Mouse (Mus musculus): Measurements from ENCODE around the gene Gm38392. TPM values are rescaled to one million over a fixed set of nuclear protein-coding genes. Genes with fewer than 3 reads are reported as not detected.

Gene Gm38392
- polyA plus RNA-seq, 1 experiment from 2014 or later = 0.16 TPM

GRCm38 (mm10) chr3:88232301-88232702 is 54.7 kb downstream of the Gm38392 start:
- H3K4me1 ChIP-seq (replicated peaks) = peaks cover 87% of the 10 kb centered on the region

GRCm38 (mm10) chr3:88231061-88231641 is 55.9 kb downstream of the Gm38392 start:
- peak overlapping the region; percentile 9; the same call in 1 of the 2 replicates for H3K4me2 ChIP-seq (replicated peaks)
- WGBS = 29% methylated on average over 1 of the region's 1 CpGs
- ATAC-seq = peak; percentile 77
- H3K27me3 ChIP-seq = peaks cover 38% of the 10 kb centered on the region
- H3K9me3 ChIP-seq = no peaks in the 10 kb centered on the region
- peak overlapping the region; percentile 96 for H3K27ac ChIP-seq
- peaks cover 39% of the 10 kb centered on the region for H3K36me3 ChIP-seq
- no peak overlapping the region for H3K4me3 ChIP-seq (replicated peaks)
- peaks cover 87% of the 10 kb centered on the region for H3K4me1 ChIP-seq (replicated peaks)
- H3K9ac ChIP-seq (replicated peaks) = peak overlapping the region; percentile 45; the same call in 1 of the 2 replicates

More at GRCm38 (mm10) chr3:88232301-88232702, 54.7 kb downstream of the Gm38392 start:
- Histone ChIP-seq H3K9me3 (no peaks in the 10 kb centered on the region), H3K27ac (peak overlapping the region; percentile 96), H3K4me2 (replicated peaks) (no peak overlapping the region), H3K4me3 (replicated peaks) (no peak overlapping the region), H3K36me3 (peaks cover 32% of the 10 kb centered on the region), H3K27me3 (peaks cover 38% of the 10 kb centered on the region), H3K9ac (replicated peaks) (no peak overlapping the region; the same call in 1 of the 2 replicates)
- WGBS = 29% methylated on average over 7 of the region's 7 CpGs
- peak; percentile 61 for ATAC-seq

GRCm38 (mm10) chr3:88230262-88231047 is 56.6 kb downstream of the Gm38392 start:
- no peak overlapping the region; the same call in 1 of the 2 replicates for H3K9ac ChIP-seq (replicated peaks)
- WGBS = 37% methylated on average over 17 of the region's 17 CpGs
- H3K36me3 ChIP-seq = peaks cover 46% of the 10 kb centered on the region
- no peak overlapping the region for H3K4me3 ChIP-seq (replicated peaks)
- peak overlapping the region; percentile 96 for H3K27ac ChIP-seq
- H3K27me3 ChIP-seq = peaks cover 35% of the 10 kb centered on the region
- H3K4me1 ChIP-seq (replicated peaks) = peaks cover 87% of the 10 kb centered on the region
- no peaks in the 10 kb centered on the region for H3K9me3 ChIP-seq
- peak; percentile 8 for ATAC-seq
- H3K4me2 ChIP-seq (replicated peaks) = 0 out of 2 replicates have a peak overlapping the region, but pooled peaks have one; percentile 9

- Histone ChIP-seq H3K4me1 (replicated peaks) (peaks cover 95% of the 10 kb centered on the region), H3K36me3 (peaks cover 54% of the 10 kb centered on the region)
- no peak for ATAC-seq
These were observed 57.5 kb downstream of the Gm38392 start for GRCm38 (mm10) chr3:88229526-88229925.

GRCm38 (mm10) chr3:88228906-88229305 is 58.1 kb downstream of the Gm38392 start:
- no peak for ATAC-seq
- Histone ChIP-seq H3K9me3 (no peaks in the 10 kb centered on the region), H3K27me3 (peaks cover 34% of the 10 kb centered on the region), H3K4me1 (replicated peaks) (peaks cover 98% of the 10 kb centered on the region), H3K9ac (replicated peaks) (peak overlapping the region; percentile 34; the same call in 1 of the 2 replicates), H3K27ac (peak overlapping the region; percentile 96), H3K36me3 (peaks cover 60% of the 10 kb centered on the region), H3K4me3 (replicated peaks) (no peak overlapping the region), H3K4me2 (replicated peaks) (no peak overlapping the region)
- WGBS = 41% methylated on average over 4 of the region's 4 CpGs

More at GRCm38 (mm10) chr3:88229526-88229925, 57.5 kb downstream of the Gm38392 start:
- no peak overlapping the region for H3K4me3 ChIP-seq (replicated peaks)
- no peaks in the 10 kb centered on the region for H3K9me3 ChIP-seq
- WGBS = 79% methylated on average over 6 of the region's 6 CpGs
- H3K27me3 ChIP-seq = peaks cover 34% of the 10 kb centered on the region
- H3K9ac ChIP-seq (replicated peaks) = no peak overlapping the region
- peak overlapping the region; percentile 96 for H3K27ac ChIP-seq
- no peak overlapping the region for H3K4me2 ChIP-seq (replicated peaks)

GRCm38 (mm10) chr3:88227976-88228375 is 59.0 kb downstream of the Gm38392 start:
- no peak overlapping the region for H3K4me3 ChIP-seq (replicated peaks)
- H3K4me1 ChIP-seq (replicated peaks) = peaks cover 98% of the 10 kb centered on the region
- WGBS = 37% methylated on average over 6 of the region's 6 CpGs
- H3K27me3 ChIP-seq = peaks cover 35% of the 10 kb centered on the region
- H3K9me3 ChIP-seq = no peaks in the 10 kb centered on the region
- ATAC-seq = peak; percentile 35
- H3K27ac ChIP-seq = peak overlapping the region; percentile 96
- H3K9ac ChIP-seq (replicated peaks) = 0 out of 2 replicates have a peak overlapping the region, but pooled peaks have one; percentile 25
- no peak overlapping the region for H3K4me2 ChIP-seq (replicated peaks)
- peaks cover 70% of the 10 kb centered on the region for H3K36me3 ChIP-seq

- peaks cover 98% of the 10 kb centered on the region for H3K4me1 ChIP-seq (replicated peaks)
These were observed 59.8 kb downstream of the Gm38392 start for GRCm38 (mm10) chr3:88227260-88227659.

GRCm38 (mm10) chr3:88226101-88226845 is 60.7 kb downstream of the Gm38392 start:
- Histone ChIP-seq H3K36me3 (peaks cover 72% of the 10 kb centered on the region), H3K9ac (replicated peaks) (no peak overlapping the region; the same call in 1 of the 2 replicates), H3K9me3 (no peaks in the 10 kb centered on the region), H3K4me1 (replicated peaks) (peaks cover 98% of the 10 kb centered on the region), H3K4me2 (replicated peaks) (no peak overlapping the region), H3K27me3 (peaks cover 41% of the 10 kb centered on the region), H3K27ac (peak overlapping the region; percentile 96), H3K4me3 (replicated peaks) (no peak overlapping the region)
- no peak for ATAC-seq
- 62% methylated on average over 10 of the region's 10 CpGs for WGBS

More at GRCm38 (mm10) chr3:88227260-88227659, 59.8 kb downstream of the Gm38392 start:
- peaks cover 72% of the 10 kb centered on the region for H3K36me3 ChIP-seq
- no peak for ATAC-seq
- H3K9me3 ChIP-seq = no peaks in the 10 kb centered on the region
- H3K4me3 ChIP-seq (replicated peaks) = no peak overlapping the region
- H3K9ac ChIP-seq (replicated peaks) = no peak overlapping the region
- peaks cover 35% of the 10 kb centered on the region for H3K27me3 ChIP-seq
- WGBS = 55% methylated on average over 4 of the region's 4 CpGs
- peak overlapping the region; percentile 96 for H3K27ac ChIP-seq
- no peak overlapping the region for H3K4me2 ChIP-seq (replicated peaks)

GRCm38 (mm10) chr3:88224929-88225328 is 62.1 kb downstream of the Gm38392 start:
- Histone ChIP-seq H3K27me3 (peaks cover 49% of the 10 kb centered on the region), H3K9ac (replicated peaks) (no peak overlapping the region; the same call in 1 of the 2 replicates), H3K4me1 (replicated peaks) (peaks cover 98% of the 10 kb centered on the region), H3K36me3 (peaks cover 71% of the 10 kb centered on the region), H3K9me3 (no peaks in the 10 kb centered on the region), H3K4me3 (replicated peaks) (no peak overlapping the region), H3K4me2 (replicated peaks) (0 out of 2 replicates have a peak overlapping the region, but pooled peaks have one; percentile 1), H3K27ac (peak overlapping the region; percentile 96)
- ATAC-seq = no peak
- WGBS = 53% methylated on average over 2 of the region's 2 CpGs

GRCm38 (mm10) chr3:88222446-88222845 is 64.6 kb downstream of the Gm38392 start:
- Histone ChIP-seq H3K9me3 (no peaks in the 10 kb centered on the region), H3K9ac (replicated peaks) (no peak overlapping the region; the same call in 1 of the 2 replicates), H3K4me1 (replicated peaks) (peaks cover 95% of the 10 kb centered on the region), H3K4me3 (replicated peaks) (no peak overlapping the region), H3K27ac (peak overlapping the region; percentile 96), H3K36me3 (peaks cover 53% of the 10 kb centered on the region), H3K27me3 (peaks cover 60% of the 10 kb centered on the region), H3K4me2 (replicated peaks) (peak overlapping the region; percentile 23; the same call in 1 of the 2 replicates)
- peak; percentile 3; the same call in 1 of the 2 replicates for ATAC-seq
- 48% methylated on average over 6 of the region's 6 CpGs for WGBS

All from midbrain, embryonic 13.5 days (tissue).